Mouse (Mus musculus) embryonic facial prominence, embryonic 13.5 days (tissue): ENCODE measurements around the gene Slc22a23. TPM values are rescaled to one million over a fixed set of nuclear protein-coding genes. Genes with fewer than 3 reads are reported as not detected.

Source experiments
- ATAC-seq: fragments of 200-750 bp; cut with Nextera tagmentation; 2 replicates; pipeline ENCODE4 v1.8.0; 2017; ENCODE audit warnings: low read depth; ENCODE audit not compliant: insufficient number of reproducible peaks, insufficient read depth, low FRiP score, low TSS enrichment
- H3K27ac ChIP-seq: fragments of 300-500 bp; sonication (generic); 2 replicates; pipeline ENCODE4 v1.5.1; 2015; ENCODE audit warnings: moderate library complexity, mild to moderate bottlenecking, inconsistent platforms
- H3K27me3 ChIP-seq: fragments of 300-500 bp; sonication (generic); 2 replicates; pipeline ENCODE4 v1.6.1; 2015; ENCODE audit warnings: mild to moderate bottlenecking, inconsistent platforms
- H3K36me3 ChIP-seq: fragments of 300-500 bp; sonication (generic); 2 replicates; pipeline ENCODE4 v1.6.1; 2015; ENCODE audit warnings: mild to moderate bottlenecking, inconsistent platforms
- H3K4me1 ChIP-seq: fragments of 300-500 bp; sonication (generic); 2 replicates; pipeline ENCODE4 v1.6.1; 2015; ENCODE audit warnings: inconsistent platforms
- H3K4me2 ChIP-seq: fragments of 300-500 bp; sonication (generic); 2 replicates; pipeline ENCODE4 v1.6.1; 2015; ENCODE audit warnings: moderate library complexity, mild to moderate bottlenecking, inconsistent platforms
- H3K4me3 ChIP-seq: fragments of 300-500 bp; sonication (generic); 2 replicates; pipeline ENCODE4 v1.5.1; 2015; ENCODE audit warnings: mild to moderate bottlenecking, inconsistent platforms
- H3K9ac ChIP-seq: fragments of 300-500 bp; sonication (generic); 2 replicates; pipeline ENCODE4 v1.6.1; 2015; ENCODE audit warnings: mild to moderate bottlenecking, inconsistent platforms
- H3K9me3 ChIP-seq: fragments of 300-500 bp; sonication (generic); 2 replicates; pipeline ENCODE4 v1.6.1; 2016; ENCODE audit warnings: inconsistent platforms
- WGBS: fragments of 180-500 bp; shearing (Covaris S2); methylation state at CpG from one replicate; pipeline ENCODE4 v1.1.7; 2015; ENCODE audit warnings: mixed read lengths; 5-methylcytosine and 5-hydroxymethylcytosine counted together
- polyA plus RNA-seq: library from polyadenylated mRNA; unstranded; fragments of >200 nt; fragmentation: Nextera tagmentation; extraction: Ambion mirVana; gene quantifications from 2 replicates; pipeline ENCODE4 v1.2.1, GENCODE M21; 2015

Gene Slc22a23
- polyA plus RNA-seq, 1 experiment from 2014 or later: 3.3 TPM

GRCm38 (mm10) chr13:34153254-34154011 is 191.5 kb downstream of the Slc22a23 start:
- Histone ChIP-seq H3K36me3 (no peaks in the 10 kb centered on the region), H3K4me3 (no peak overlapping the region), H3K9me3 (no peaks in the 10 kb centered on the region), H3K4me1 (peaks cover 43% of the 10 kb centered on the region), H3K4me2 (no peak overlapping the region), H3K9ac (no peak overlapping the region), H3K27ac (no peak overlapping the region), H3K27me3 (no peaks in the 10 kb centered on the region)
- 76% methylated on average over 4 of the region's 5 CpGs for WGBS
- ATAC-seq: no peak

GRCm38 (mm10) chr13:34152695-34153094 is 192.3 kb downstream of the Slc22a23 start:
- WGBS: 59% methylated on average over 7 of the region's 7 CpGs
- Histone ChIP-seq H3K4me3 (no peak overlapping the region), H3K9me3 (no peaks in the 10 kb centered on the region), H3K27ac (no peak overlapping the region), H3K9ac (no peak overlapping the region), H3K36me3 (no peaks in the 10 kb centered on the region), H3K4me2 (no peak overlapping the region), H3K4me1 (peaks cover 48% of the 10 kb centered on the region), H3K27me3 (no peaks in the 10 kb centered on the region)
- ATAC-seq: no peak

- Histone ChIP-seq H3K27ac (no peak overlapping the region), H3K9me3 (no peaks in the 10 kb centered on the region), H3K9ac (no peak overlapping the region), H3K36me3 (no peaks in the 10 kb centered on the region), H3K27me3 (no peaks in the 10 kb centered on the region), H3K4me3 (no peak overlapping the region), H3K4me1 (peaks cover 41% of the 10 kb centered on the region), H3K4me2 (no peak overlapping the region)
- no peak for ATAC-seq
- 86% methylated on average over 1 of the region's 1 CpGs for WGBS
Observed at GRCm38 (mm10) chr13:34151425-34151824, 193.6 kb downstream of the Slc22a23 start.

- ATAC-seq: no peak
- H3K27ac ChIP-seq: peak overlapping the region; percentile 79
- H3K9me3 ChIP-seq: no peaks in the 10 kb centered on the region
- no peaks in the 10 kb centered on the region for H3K36me3 ChIP-seq
- peak overlapping the region; percentile 73 for H3K4me2 ChIP-seq
- no peaks in the 10 kb centered on the region for H3K27me3 ChIP-seq
- H3K4me3 ChIP-seq: peak overlapping the region; percentile 11
- peak overlapping the region; percentile 32; the same call in 1 of the 2 replicates for H3K9ac ChIP-seq
- 8% methylated on average over 19 of the region's 19 CpGs for WGBS
- peaks cover 36% of the 10 kb centered on the region for H3K4me1 ChIP-seq
Observed at GRCm38 (mm10) chr13:34150271-34151027, 194.5 kb downstream of the Slc22a23 start.

- peak overlapping the region; percentile 73 for H3K9ac ChIP-seq
- H3K4me2 ChIP-seq: peak overlapping the region; percentile 73
- WGBS: 41% methylated on average over 5 of the region's 5 CpGs
- H3K4me3 ChIP-seq: peak overlapping the region; percentile 51
- H3K4me1 ChIP-seq: peaks cover 35% of the 10 kb centered on the region
- H3K36me3 ChIP-seq: no peaks in the 10 kb centered on the region
- H3K9me3 ChIP-seq: no peaks in the 10 kb centered on the region
- no peak for ATAC-seq
- no peaks in the 10 kb centered on the region for H3K27me3 ChIP-seq
- peak overlapping the region; percentile 79 for H3K27ac ChIP-seq
Observed at GRCm38 (mm10) chr13:34149463-34150176, 195.4 kb downstream of the Slc22a23 start.

- peak; percentile 53 for ATAC-seq
- no peaks in the 10 kb centered on the region for H3K9me3 ChIP-seq
- peak overlapping the region; percentile 51 for H3K4me3 ChIP-seq
- peaks cover 31% of the 10 kb centered on the region for H3K4me1 ChIP-seq
- H3K4me2 ChIP-seq: peak overlapping the region; percentile 73
- no peaks in the 10 kb centered on the region for H3K27me3 ChIP-seq
- peak overlapping the region; percentile 79 for H3K27ac ChIP-seq
- H3K9ac ChIP-seq: peak overlapping the region; percentile 73
- no peaks in the 10 kb centered on the region for H3K36me3 ChIP-seq
- 2% methylated on average over 23 of the region's 23 CpGs for WGBS
Observed at GRCm38 (mm10) chr13:34148767-34149392, 196.1 kb downstream of the Slc22a23 start.

GRCm38 (mm10) chr13:34148181-34148580 is 196.8 kb downstream of the Slc22a23 start:
- Histone ChIP-seq H3K4me2 (peak overlapping the region; percentile 73), H3K27ac (peak overlapping the region; percentile 79)

GRCm38 (mm10) chr13:34146916-34147315 is 198.1 kb downstream of the Slc22a23 start:
- Histone ChIP-seq H3K27ac (no peak overlapping the region), H3K27me3 (no peaks in the 10 kb centered on the region), H3K36me3 (no peaks in the 10 kb centered on the region), H3K9me3 (no peaks in the 10 kb centered on the region), H3K4me1 (peaks cover 25% of the 10 kb centered on the region), H3K9ac (no peak overlapping the region), H3K4me3 (no peak overlapping the region), H3K4me2 (no peak overlapping the region)
- WGBS: 56% methylated on average over 3 of the region's 3 CpGs
- ATAC-seq: no peak

More at GRCm38 (mm10) chr13:34148181-34148580, 196.8 kb downstream of the Slc22a23 start:
- ATAC-seq: no peak
- H3K36me3 ChIP-seq: no peaks in the 10 kb centered on the region
- peak overlapping the region; percentile 51; the same call in 1 of the 2 replicates for H3K4me3 ChIP-seq
- H3K9me3 ChIP-seq: no peaks in the 10 kb centered on the region
- WGBS: 68% methylated on average over 3 of the region's 3 CpGs
- H3K27me3 ChIP-seq: no peaks in the 10 kb centered on the region
- peaks cover 28% of the 10 kb centered on the region for H3K4me1 ChIP-seq
- H3K9ac ChIP-seq: no peak overlapping the region

GRCm38 (mm10) chr13:34143389-34143788 is 201.6 kb downstream of the Slc22a23 start:
- Histone ChIP-seq H3K9me3 (no peaks in the 10 kb centered on the region), H3K4me1 (peaks cover 7% of the 10 kb centered on the region; the same call in 1 of the 2 replicates), H3K27me3 (no peaks in the 10 kb centered on the region), H3K9ac (no peak overlapping the region), H3K36me3 (no peaks in the 10 kb centered on the region), H3K27ac (no peak overlapping the region), H3K4me2 (no peak overlapping the region), H3K4me3 (no peak overlapping the region)
- 32% methylated on average over 5 of the region's 5 CpGs for WGBS
- ATAC-seq: no peak

GRCm38 (mm10) chr13:34136605-34137004 is 208.4 kb downstream of the Slc22a23 start:
- Histone ChIP-seq H3K4me2 (no peak overlapping the region), H3K9ac (no peak overlapping the region), H3K27me3 (peaks cover 5% of the 10 kb centered on the region; the same call in 1 of the 2 replicates), H3K36me3 (no peaks in the 10 kb centered on the region), H3K27ac (peak overlapping the region; percentile 33; the same call in 1 of the 2 replicates), H3K4me1 (peaks cover 27% of the 10 kb centered on the region), H3K4me3 (no peak overlapping the region), H3K9me3 (no peaks in the 10 kb centered on the region)
- 35% methylated on average over 7 of the region's 7 CpGs for WGBS
- ATAC-seq: 0 out of 2 replicates have a peak, but pooled peaks have one; percentile 20

GRCm38 (mm10) chr13:34134276-34134675 is 210.7 kb downstream of the Slc22a23 start:
- H3K27me3 ChIP-seq: peaks cover 5% of the 10 kb centered on the region; the same call in 1 of the 2 replicates
- peaks cover 42% of the 10 kb centered on the region for H3K4me1 ChIP-seq
- ATAC-seq: no peak
- H3K27ac ChIP-seq: no peak overlapping the region
- WGBS: 66% methylated on average over 7 of the region's 7 CpGs
- H3K9me3 ChIP-seq: no peaks in the 10 kb centered on the region
- H3K9ac ChIP-seq: no peak overlapping the region
- H3K36me3 ChIP-seq: no peaks in the 10 kb centered on the region
- no peak overlapping the region for H3K4me2 ChIP-seq
- H3K4me3 ChIP-seq: no peak overlapping the region
